Mouse (Mus musculus) liver, adult 2 months (tissue): Measurements from ENCODE around the gene Olfr766-ps1. TPM values are rescaled to one million over a fixed set of nuclear protein-coding genes. Genes with fewer than 3 reads are reported as not detected.

Experiments used
- DNase-seq: peaks from one replicate; pipeline ENCODE4 v3.0.0-alpha.2; 2011; ENCODE audit warnings: low read depth, low spot score; ENCODE audit errors: extremely low read depth
- H3K27ac ChIP-seq: fragments of 200-500 bp; replicated peaks from 2 replicates; pipeline ENCODE4 v1.5.1; 2012; ENCODE audit warnings: low read depth, mild to moderate bottlenecking, control low read depth, inconsistent platforms, low read length; ENCODE audit not compliant: insufficient read depth
- H3K27me3 ChIP-seq: fragments of 200-500 bp; 2 replicates; pipeline ENCODE4 v1.6.1; 2012; ENCODE audit warnings: mild to moderate bottlenecking, moderate library complexity, low read length, inconsistent platforms; ENCODE audit not compliant: control insufficient read depth, insufficient read depth
- H3K36me3 ChIP-seq: fragments of 200-500 bp; 2 replicates; pipeline ENCODE4 v1.6.1; 2012; ENCODE audit warnings: low read length, inconsistent platforms; ENCODE audit not compliant: control insufficient read depth, insufficient read depth
- H3K4me1 ChIP-seq: fragments of 200-500 bp; 2 replicates; pipeline ENCODE4 v1.6.1; 2011; ENCODE audit warnings: low read length; ENCODE audit not compliant: control insufficient read depth, insufficient read depth
- H3K4me3 ChIP-seq: fragments of 200-500 bp; 2 replicates; pipeline ENCODE4 v1.5.1; 2011; ENCODE audit warnings: low read depth, mild to moderate bottlenecking, control low read depth, low read length, moderate library complexity; ENCODE audit not compliant: insufficient read depth
- H3K79me2 ChIP-seq: fragments of 200-500 bp; 2 replicates; pipeline ENCODE4 v1.6.1; 2012; ENCODE audit warnings: inconsistent platforms, mild to moderate bottlenecking, low read length, moderate library complexity; ENCODE audit not compliant: control insufficient read depth, insufficient read depth
- H3K9ac ChIP-seq: fragments of 200-500 bp; 2 replicates; pipeline ENCODE4 v1.6.1; 2012; ENCODE audit warnings: low read depth, mild to moderate bottlenecking, control low read depth, inconsistent platforms, low read length
- CTCF ChIP-seq: fragments of 200-500 bp; IDR thresholded peaks from 2 replicates; pipeline ENCODE4 v1.5.1; 2011; ENCODE audit warnings: low read depth, low read length, control low read depth
- POLR2A ChIP-seq: fragments of 200-500 bp; IDR thresholded peaks from 2 replicates; pipeline ENCODE4 v1.6.1; 2011; ENCODE audit warnings: low read length, control low read depth; ENCODE audit not compliant: insufficient read depth; ENCODE audit errors: extremely low read depth
- WGBS: fragments of 180-500 bp; shearing (Covaris S2); methylation state at CpG from one replicate; pipeline ENCODE4 v1.1.7; 2018; 5-methylcytosine and 5-hydroxymethylcytosine counted together
- polyA plus RNA-seq: library from polyadenylated mRNA; depleted of rRNA; stranded (reverse); fragments of >200 nt; gene quantifications from 2 replicates; pipeline ENCODE4 v1.2.3, GENCODE M21; 2012; rRNA removed
- total RNA-seq: library from RNA; depleted of rRNA; stranded (reverse); fragments of >200 nt; gene quantifications from 2 replicates; pipeline ENCODE4 v1.2.3, GENCODE M21; 2014; rRNA removed

Gene Olfr766-ps1
- total and polyA plus RNA-seq, 2 experiments: not detected

GRCm38 (mm10) chr10:129039796-129040195 lies 29.0 kb downstream of the Olfr766-ps1 start, which contains the start of gene Olfr764-ps1:
Gene Olfr764-ps1, minus strand, starts transcription at chr10:129039896.
- DNase-seq: no peak
- TF ChIP-seq CTCF: no peak
- no peak for TF ChIP-seq POLR2A
- WGBS: 71% methylated on average over 3 of the region's 3 CpGs
- Histone ChIP-seq H3K4me1 (no peaks in the 10 kb centered on the region), H3K27me3 (no peaks in the 10 kb centered on the region), H3K79me2 (no peaks in the 10 kb centered on the region), H3K36me3 (no peaks in the 10 kb centered on the region), H3K9ac (no peak within 1 kb of the TSS), H3K27ac (no peak within 1 kb of the TSS), H3K4me3 (no peak within 1 kb of the TSS)

- H3K27me3 ChIP-seq: no peaks in the 10 kb centered on the region
- no peaks in the 10 kb centered on the region for H3K79me2 ChIP-seq
- no peak for DNase-seq
- 79% methylated on average over 2 of the region's 2 CpGs for WGBS
- H3K4me1 ChIP-seq: no peaks in the 10 kb centered on the region
- no peaks in the 10 kb centered on the region for H3K36me3 ChIP-seq
- H3K4me3 ChIP-seq: no peak overlapping the region
- no peak overlapping the region for H3K9ac ChIP-seq
- no peak for TF ChIP-seq POLR2A
- H3K27ac ChIP-seq: no peak overlapping the region
Observed at GRCm38 (mm10) chr10:129028343-129028742, 40.4 kb downstream of the Olfr766-ps1 start.

- WGBS: 66% methylated on average over 3 of the region's 3 CpGs
- H3K4me3 ChIP-seq: no peak overlapping the region
- no peaks in the 10 kb centered on the region for H3K36me3 ChIP-seq
- H3K27ac ChIP-seq: no peak overlapping the region
- no peak overlapping the region for H3K9ac ChIP-seq
- TF ChIP-seq POLR2A (no peak), CTCF (peak; percentile 64)
- no peaks in the 10 kb centered on the region for H3K27me3 ChIP-seq
- no peaks in the 10 kb centered on the region for H3K79me2 ChIP-seq
- peak; percentile 48 for DNase-seq
- H3K4me1 ChIP-seq: no peaks in the 10 kb centered on the region
Observed at GRCm38 (mm10) chr10:129026018-129026662, 42.6 kb downstream of the Olfr766-ps1 start.

- DNase-seq: no peak
- H3K27ac ChIP-seq: no peak overlapping the region
- H3K4me3 ChIP-seq: no peak overlapping the region
- no peaks in the 10 kb centered on the region for H3K79me2 ChIP-seq
- no peaks in the 10 kb centered on the region for H3K4me1 ChIP-seq
- H3K36me3 ChIP-seq: no peaks in the 10 kb centered on the region
- TF ChIP-seq POLR2A: no peak
- TF ChIP-seq CTCF: no peak
- H3K9ac ChIP-seq: no peak overlapping the region
- H3K27me3 ChIP-seq: no peaks in the 10 kb centered on the region
Observed at GRCm38 (mm10) chr10:129023319-129023718, 45.5 kb downstream of the Olfr766-ps1 start.

- DNase-seq: peak; percentile 12
Observed at GRCm38 (mm10) chr10:129014477-129014876, 54.3 kb downstream of the Olfr766-ps1 start.

More at GRCm38 (mm10) chr10:129014477-129014876, 54.3 kb downstream of the Olfr766-ps1 start:
- TF ChIP-seq CTCF (no peak), POLR2A (no peak)
- no peak overlapping the region for H3K27ac ChIP-seq
- H3K9ac ChIP-seq: no peak overlapping the region
- H3K4me1 ChIP-seq: no peaks in the 10 kb centered on the region
- no peaks in the 10 kb centered on the region for H3K79me2 ChIP-seq
- H3K36me3 ChIP-seq: no peaks in the 10 kb centered on the region
- no peaks in the 10 kb centered on the region for H3K27me3 ChIP-seq
- H3K4me3 ChIP-seq: no peak overlapping the region

Other genes starting within 250 kb of the Olfr766-ps1 start
- 73.2 and 76.7 TPM in 2 replicates for gene Ormdl2, start 247.3 kb downstream of the Olfr766-ps1 start, total RNA-seq
- 93.2 and 94.6 TPM in 2 replicates for gene Ormdl2, start 247.3 kb downstream of the Olfr766-ps1 start, polyA plus RNA-seq
- 0.09 and 0.13 TPM in 2 replicates for gene Gdf11, start 177.3 kb downstream of the Olfr766-ps1 start, total RNA-seq
- gene Gdf11, start 177.3 kb downstream of the Olfr766-ps1 start, polyA plus RNA-seq: 0.04 and 0.05 TPM in 2 replicates
- gene Cd63, start 168.0 kb downstream of the Olfr766-ps1 start, total RNA-seq: 4.1 and 5.2 TPM in 2 replicates
- 2.9 and 4.4 TPM in 2 replicates for gene Cd63, start 168.0 kb downstream of the Olfr766-ps1 start, polyA plus RNA-seq
- 30.4 and 33.8 TPM in 2 replicates for gene Rdh5, start 146.1 kb downstream of the Olfr766-ps1 start, total RNA-seq
- 86.2 and 91.8 TPM in 2 replicates for gene Rdh5, start 146.1 kb downstream of the Olfr766-ps1 start, polyA plus RNA-seq
- 91.1 and 106 TPM in 2 replicates for gene Bloc1s1, start 144.9 kb downstream of the Olfr766-ps1 start, total RNA-seq
- gene Bloc1s1, start 144.9 kb downstream of the Olfr766-ps1 start, polyA plus RNA-seq: 192 and 226 TPM in 2 replicates
- gene Itga7, start 135.2 kb downstream of the Olfr766-ps1 start, total RNA-seq: 4.6 and 4.9 TPM in 2 replicates
- gene Itga7, start 135.2 kb downstream of the Olfr766-ps1 start, polyA plus RNA-seq: 9.5 and 11.0 TPM in 2 replicates
- gene Mettl7b, start 108.0 kb downstream of the Olfr766-ps1 start, total RNA-seq: 639 and 785 TPM in 2 replicates
- 780 and 929 TPM in 2 replicates for gene Mettl7b, start 108.0 kb downstream of the Olfr766-ps1 start, polyA plus RNA-seq
- 0.07 TPM in 1 of 2 replicates, not detected in the other for gene Olfr9, start 79.5 kb downstream of the Olfr766-ps1 start, total RNA-seq
- gene Olfr9, start 79.5 kb downstream of the Olfr766-ps1 start, polyA plus RNA-seq: 0.02 TPM in 1 of 2 replicates, not detected in the other
- gene Olfr763, start 58.2 kb downstream of the Olfr766-ps1 start, total RNA-seq: not detected in 2 replicates
- gene Olfr763, start 58.2 kb downstream of the Olfr766-ps1 start, polyA plus RNA-seq: not detected in 2 replicates
- gene Olfr764-ps1, start 29.1 kb downstream of the Olfr766-ps1 start, total RNA-seq: not detected in 2 replicates
- not detected in 2 replicates for gene Olfr764-ps1, start 29.1 kb downstream of the Olfr766-ps1 start, polyA plus RNA-seq
- gene Olfr765, start 19.0 kb downstream of the Olfr766-ps1 start, total RNA-seq: not detected in 2 replicates
- gene Olfr765, start 19.0 kb downstream of the Olfr766-ps1 start, polyA plus RNA-seq: not detected in 2 replicates
- not detected in 2 replicates for gene Olfr767, start 13.9 kb upstream of the Olfr766-ps1 start, total RNA-seq
- not detected in 2 replicates for gene Olfr767, start 13.9 kb upstream of the Olfr766-ps1 start, polyA plus RNA-seq
- gene Olfr768, start 30.4 kb upstream of the Olfr766-ps1 start, total RNA-seq: not detected in 2 replicates
- not detected in 2 replicates for gene Olfr768, start 30.4 kb upstream of the Olfr766-ps1 start, polyA plus RNA-seq
- not detected in 2 replicates for gene Olfr769, start 48.9 kb upstream of the Olfr766-ps1 start, total RNA-seq
- not detected in 2 replicates for gene Olfr769, start 48.9 kb upstream of the Olfr766-ps1 start, polyA plus RNA-seq
- not detected in 2 replicates for gene Olfr770, start 70.0 kb upstream of the Olfr766-ps1 start, total RNA-seq
- gene Olfr770, start 70.0 kb upstream of the Olfr766-ps1 start, polyA plus RNA-seq: not detected in 2 replicates
- not detected in 2 replicates for gene Olfr771, start 95.8 kb upstream of the Olfr766-ps1 start, total RNA-seq
- gene Olfr771, start 95.8 kb upstream of the Olfr766-ps1 start, polyA plus RNA-seq: not detected in 2 replicates
- gene Olfr772, start 108.9 kb upstream of the Olfr766-ps1 start, total RNA-seq: not detected in 2 replicates
- not detected in 2 replicates for gene Olfr772, start 108.9 kb upstream of the Olfr766-ps1 start, polyA plus RNA-seq
- not detected in 2 replicates for gene Olfr773, start 118.4 kb upstream of the Olfr766-ps1 start, total RNA-seq
- gene Olfr773, start 118.4 kb upstream of the Olfr766-ps1 start, polyA plus RNA-seq: not detected in 2 replicates
- gene Olfr774, start 167.2 kb upstream of the Olfr766-ps1 start, total RNA-seq: not detected in 2 replicates
- not detected in 2 replicates for gene Olfr774, start 167.2 kb upstream of the Olfr766-ps1 start, polyA plus RNA-seq
- not detected in 2 replicates for gene Olfr775, start 179.4 kb upstream of the Olfr766-ps1 start, total RNA-seq
- gene Olfr775, start 179.4 kb upstream of the Olfr766-ps1 start, polyA plus RNA-seq: not detected in 2 replicates
- not detected in 2 replicates for gene Olfr776, start 190.2 kb upstream of the Olfr766-ps1 start, total RNA-seq
- gene Olfr776, start 190.2 kb upstream of the Olfr766-ps1 start, polyA plus RNA-seq: not detected in 2 replicates
- gene Olfr777, start 202.5 kb upstream of the Olfr766-ps1 start, total RNA-seq: not detected in 2 replicates
- not detected in 2 replicates for gene Olfr777, start 202.5 kb upstream of the Olfr766-ps1 start, polyA plus RNA-seq
- not detected in 2 replicates for gene Olfr780, start 249.1 kb upstream of the Olfr766-ps1 start, total RNA-seq
- not detected in 2 replicates for gene Olfr780, start 249.1 kb upstream of the Olfr766-ps1 start, polyA plus RNA-seq